Mouse (Mus musculus) embryonic facial prominence, embryonic 14.5 days (tissue): ENCODE measurements around the gene Hoxa7. TPM values are rescaled to one million over a fixed set of nuclear protein-coding genes. Genes with fewer than 3 reads are reported as not detected.

Source experiments
- ATAC-seq: fragments of 200-750 bp; cut with Nextera tagmentation; 2 replicates; pipeline ENCODE4 v1.8.0; 2017; ENCODE audit warnings: low read depth, moderate number of reproducible peaks, moderate TSS enrichment
- DNase-seq: peaks from one replicate; pipeline ENCODE4 v3.0.0-alpha.2; 2015; ENCODE audit warnings: low spot score
- H3K27ac ChIP-seq: fragments of 300-500 bp; sonication (generic); replicated peaks from 2 replicates; pipeline ENCODE4 v1.5.1; 2014; ENCODE audit warnings: low read depth, mild to moderate bottlenecking, low read length, moderate library complexity
- H3K27me3 ChIP-seq: fragments of 300-500 bp; sonication (generic); replicated peaks from 2 replicates; pipeline ENCODE4 v1.6.1; 2014; ENCODE audit warnings: low read length; ENCODE audit not compliant: control insufficient read depth, insufficient read depth
- H3K36me3 ChIP-seq: fragments of 300-500 bp; sonication (generic); 2 replicates; pipeline ENCODE4 v1.6.1; 2014; ENCODE audit warnings: low read length, mixed read lengths; ENCODE audit not compliant: control insufficient read depth, insufficient read depth
- H3K4me1 ChIP-seq: fragments of 300-500 bp; sonication (generic); 2 replicates; pipeline ENCODE4 v1.6.1; 2014; ENCODE audit warnings: antibody characterized with exemption, low read length; ENCODE audit not compliant: control insufficient read depth, insufficient read depth
- H3K4me2 ChIP-seq: fragments of 300-500 bp; sonication (generic); 2 replicates; pipeline ENCODE4 v1.6.1; 2014; ENCODE audit warnings: low read depth, mild to moderate bottlenecking, low read length, moderate library complexity, mixed read lengths
- H3K4me3 ChIP-seq: fragments of 300-500 bp; sonication (generic); 2 replicates; pipeline ENCODE4 v1.5.1; 2014; ENCODE audit warnings: low read depth, mild to moderate bottlenecking, low read length
- H3K9ac ChIP-seq: fragments of 300-500 bp; sonication (generic); 2 replicates; pipeline ENCODE4 v1.6.1; 2014; ENCODE audit warnings: low read depth, mild to moderate bottlenecking, low read length, moderate library complexity, mixed read lengths
- H3K9me3 ChIP-seq: fragments of 300-500 bp; sonication (generic); 2 replicates; pipeline ENCODE4 v1.6.1; 2016; ENCODE audit warnings: low read length; ENCODE audit not compliant: control insufficient read depth
- WGBS: fragments of 180-500 bp; shearing (Covaris S2); extraction: QIAGEN DNeasy Blood & Tissue Kit; methylation state at CpG from one replicate; pipeline ENCODE4 v1.1.7; 2014; 5-methylcytosine and 5-hydroxymethylcytosine counted together
- polyA plus RNA-seq: library from polyadenylated mRNA; unstranded; fragments of >200 nt; fragmentation: Nextera tagmentation; extraction: Ambion mirVana; gene quantifications from 2 replicates; pipeline ENCODE4 v1.2.1, GENCODE M21; 2014

The Hoxa7 gene
- polyA plus RNA-seq, 1 experiment from 2014 or later, result 0.21 TPM

GRCm38 (mm10) chr6:52175864-52176263 is 45.8 kb downstream of the Hoxa7 start:
- H3K27me3 ChIP-seq, result peaks cover 98% of the 10 kb centered on the region
- peak overlapping the region; percentile 30 for H3K4me3 ChIP-seq
- no peak overlapping the region; the same call in 1 of the 2 replicates for H3K27ac ChIP-seq
- no peaks in the 10 kb centered on the region for H3K9me3 ChIP-seq
- peak overlapping the region; percentile 36 for H3K4me2 ChIP-seq
- H3K4me1 ChIP-seq, result no peaks in the 10 kb centered on the region
- peak overlapping the region; percentile 57 for H3K9ac ChIP-seq
- H3K36me3 ChIP-seq, result no peaks in the 10 kb centered on the region
- 0% methylated on average over 13 of the region's 35 CpGs for WGBS
- ATAC-seq (0 out of 2 replicates have a peak, but pooled peaks have one; percentile 14), DNase-seq (no peak)

- H3K4me3 ChIP-seq, result peak overlapping the region; percentile 30
- no peaks in the 10 kb centered on the region for H3K4me1 ChIP-seq
- no peaks in the 10 kb centered on the region for H3K9me3 ChIP-seq
- 2% methylated on average over 22 of the region's 41 CpGs for WGBS
- peak overlapping the region; percentile 36 for H3K4me2 ChIP-seq
- H3K36me3 ChIP-seq, result no peaks in the 10 kb centered on the region
- ATAC-seq, result peak; percentile 20; the same call in 1 of the 2 replicates
- peaks cover 99% of the 10 kb centered on the region for H3K27me3 ChIP-seq
- DNase-seq, result no peak
- H3K9ac ChIP-seq, result peak overlapping the region; percentile 57
- H3K27ac ChIP-seq, result no peak overlapping the region; the same call in 1 of the 2 replicates
These were observed 46.5 kb downstream of the Hoxa7 start for GRCm38 (mm10) chr6:52174968-52175751.

GRCm38 (mm10) chr6:52173648-52174047 is 48.0 kb downstream of the Hoxa7 start:
- Histone ChIP-seq H3K27me3 (peaks cover 94% of the 10 kb centered on the region), H3K4me1 (no peaks in the 10 kb centered on the region), H3K4me3 (no peak overlapping the region), H3K4me2 (peak overlapping the region; percentile 50; the same call in 1 of the 2 replicates), H3K9me3 (no peaks in the 10 kb centered on the region), H3K27ac (no peak overlapping the region), H3K9ac (no peak overlapping the region), H3K36me3 (no peaks in the 10 kb centered on the region)
- no peak for DNase-seq
- no peak for ATAC-seq
- WGBS, result 5% methylated on average over 4 of the region's 4 CpGs

- DNase-seq, result peak; percentile 72
- Histone ChIP-seq H3K4me3 (peak overlapping the region; percentile 28), H3K36me3 (no peaks in the 10 kb centered on the region), H3K27ac (no peak overlapping the region; the same call in 1 of the 2 replicates), H3K9me3 (no peaks in the 10 kb centered on the region), H3K4me1 (no peaks in the 10 kb centered on the region), H3K9ac (peak overlapping the region; percentile 49; the same call in 1 of the 2 replicates), H3K27me3 (peaks cover 95% of the 10 kb centered on the region), H3K4me2 (peak overlapping the region; percentile 50)
- peak; percentile 63; the same call in 1 of the 2 replicates for ATAC-seq
- whole genome bisulfite sequencing, result under 1% methylated on average over 34 of the region's 35 CpGs
These were observed 49.2 kb downstream of the Hoxa7 start for GRCm38 (mm10) chr6:52172501-52172900.

GRCm38 (mm10) chr6:52171938-52172337 is 49.7 kb downstream of the Hoxa7 start:
- H3K9me3 ChIP-seq, result no peaks in the 10 kb centered on the region
- peaks cover 95% of the 10 kb centered on the region for H3K27me3 ChIP-seq
- whole genome bisulfite sequencing, result 7% methylated on average over 3 of the region's 7 CpGs
- DNase-seq, result no peak
- no peak overlapping the region; the same call in 1 of the 2 replicates for H3K27ac ChIP-seq
- no peaks in the 10 kb centered on the region for H3K4me1 ChIP-seq
- no peaks in the 10 kb centered on the region for H3K36me3 ChIP-seq
- peak overlapping the region; percentile 28 for H3K4me3 ChIP-seq
- H3K9ac ChIP-seq, result peak overlapping the region; percentile 49; the same call in 1 of the 2 replicates
- ATAC-seq, result no peak
- H3K4me2 ChIP-seq, result peak overlapping the region; percentile 50

GRCm38 (mm10) chr6:52171331-52171730 is 50.3 kb downstream of the Hoxa7 start:
- Histone ChIP-seq H3K4me3 (no peak overlapping the region), H3K4me1 (no peaks in the 10 kb centered on the region), H3K27ac (no peak overlapping the region), H3K4me2 (peak overlapping the region; percentile 99; the same call in 1 of the 2 replicates), H3K36me3 (no peaks in the 10 kb centered on the region), H3K9ac (no peak overlapping the region), H3K9me3 (no peaks in the 10 kb centered on the region), H3K27me3 (peaks cover 95% of the 10 kb centered on the region)
- ATAC-seq, result no peak
- WGBS, result 8% methylated on average over 4 of the region's 4 CpGs
- DNase-seq, result no peak

GRCm38 (mm10) chr6:52170898-52171223 is 50.8 kb downstream of the Hoxa7 start:
- Histone ChIP-seq H3K27ac (peak overlapping the region; percentile 33; the same call in 1 of the 2 replicates), H3K4me1 (no peaks in the 10 kb centered on the region), H3K4me3 (no peak overlapping the region), H3K9me3 (no peaks in the 10 kb centered on the region), H3K27me3 (peaks cover 95% of the 10 kb centered on the region), H3K36me3 (no peaks in the 10 kb centered on the region), H3K9ac (0 out of 2 replicates have a peak overlapping the region, but pooled peaks have one; percentile 26), H3K4me2 (peak overlapping the region; percentile 99; the same call in 1 of the 2 replicates)
- no peak for DNase-seq
- 13% methylated on average over 5 of the region's 5 CpGs for WGBS
- no peak for ATAC-seq

GRCm38 (mm10) chr6:52170166-52170897 is 51.3 kb downstream of the Hoxa7 start:
- Histone ChIP-seq H3K4me1 (no peaks in the 10 kb centered on the region), H3K36me3 (no peaks in the 10 kb centered on the region), H3K9ac (peak overlapping the region; percentile 40; the same call in 1 of the 2 replicates), H3K27ac (peak overlapping the region; percentile 33; the same call in 1 of the 2 replicates), H3K4me3 (peak overlapping the region; percentile 17; the same call in 1 of the 2 replicates), H3K27me3 (peaks cover 95% of the 10 kb centered on the region), H3K9me3 (no peaks in the 10 kb centered on the region), H3K4me2 (peak overlapping the region; percentile 99; the same call in 1 of the 2 replicates)
- no peak for DNase-seq
- 4% methylated on average over 33 of the region's 40 CpGs for WGBS
- ATAC-seq, result no peak
